Mouse (Mus musculus) brain, embryonic 14.5 days (tissue): ENCODE measurements at regions not wholly inside any gene's neighbourhood (a gene's known extent, or its start where the extent isn't known, plus 50 kb on each side); places are given as distances from the start of the nearest gene placed in this dataset.

Experiments used
- DNase-seq: peaks from one replicate; pipeline ENCODE4 v3.0.0-alpha.2; 2011; ENCODE audit warnings: low read depth
- CTCF ChIP-seq: fragments of 200-500 bp; IDR thresholded peaks from 2 replicates; pipeline ENCODE4 v1.5.1; 2012; ENCODE audit warnings: inconsistent platforms, mild to moderate bottlenecking, moderate library complexity, borderline replicate concordance; ENCODE audit not compliant: insufficient read depth, insufficient read length; ENCODE audit errors: extremely low read depth
- POLR2A ChIP-seq: fragments of 200-500 bp; IDR thresholded peaks from 2 replicates; pipeline ENCODE4 v1.6.1; 2012; ENCODE audit warnings: mild to moderate bottlenecking, inconsistent platforms, borderline replicate concordance; ENCODE audit not compliant: poor library complexity, insufficient read depth, insufficient read length, severe bottlenecking; ENCODE audit errors: extremely low read depth

DNA sequence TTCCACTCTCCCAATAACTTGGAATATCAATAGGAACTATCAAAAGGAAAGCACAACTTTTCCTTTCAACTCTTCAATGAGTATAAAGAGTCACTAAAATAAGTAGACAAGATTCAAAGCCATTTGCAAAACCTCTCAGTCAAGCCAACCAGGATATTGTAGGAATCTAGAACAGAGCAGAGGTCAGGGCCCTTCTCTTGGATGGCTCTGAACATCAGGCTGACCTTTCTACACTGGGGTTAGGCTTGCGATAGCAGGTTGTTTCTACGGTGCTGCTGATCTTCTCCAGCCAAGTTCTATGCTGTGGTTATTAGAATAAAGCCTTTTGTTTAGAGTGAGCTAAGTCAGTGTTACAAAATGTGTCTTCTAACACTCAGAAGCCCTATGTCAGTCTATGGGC, 658.6 kb downstream of the Ofcc1 start:
- DNase-seq: no peak
- TF ChIP-seq CTCF (no peak), POLR2A (no peak)

DNA sequence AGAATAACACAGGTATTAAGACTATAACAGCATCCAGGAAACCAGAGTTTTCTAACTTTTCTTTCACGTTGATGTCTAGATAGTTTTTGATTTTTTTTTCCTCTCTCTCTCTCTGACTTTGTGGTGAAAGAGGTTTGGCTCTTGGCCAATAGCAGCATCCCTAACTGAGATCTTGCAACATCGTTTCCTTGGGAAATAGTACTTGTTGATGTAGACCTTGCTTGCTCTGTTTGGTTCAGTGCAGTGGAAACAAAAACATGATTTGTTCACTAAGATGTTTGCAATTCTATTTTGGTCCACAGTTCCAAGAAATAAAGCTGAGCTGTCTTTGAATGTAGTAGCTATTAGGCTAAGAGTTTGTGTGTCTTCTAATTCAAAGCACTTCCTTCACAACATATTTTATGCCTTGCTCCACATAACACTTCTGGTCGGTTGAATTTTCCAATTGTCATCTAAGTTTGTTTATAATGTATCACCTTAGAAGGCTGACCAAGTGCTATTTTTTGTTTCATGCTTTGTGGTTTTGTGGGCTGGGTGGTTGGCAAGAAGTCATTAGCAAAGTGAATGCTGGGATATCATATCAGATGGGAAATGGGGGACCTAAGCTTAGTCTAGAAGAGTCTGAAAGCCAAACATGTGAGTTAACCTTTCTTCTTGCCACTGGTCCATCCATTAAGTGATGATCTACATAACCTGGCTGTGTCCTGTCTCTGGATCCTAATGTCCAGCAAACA, 669.8 kb downstream of the Ofcc1 start:
- peak; percentile 4 for DNase-seq
- TF ChIP-seq CTCF: no peak
- TF ChIP-seq POLR2A: no peak

DNA sequence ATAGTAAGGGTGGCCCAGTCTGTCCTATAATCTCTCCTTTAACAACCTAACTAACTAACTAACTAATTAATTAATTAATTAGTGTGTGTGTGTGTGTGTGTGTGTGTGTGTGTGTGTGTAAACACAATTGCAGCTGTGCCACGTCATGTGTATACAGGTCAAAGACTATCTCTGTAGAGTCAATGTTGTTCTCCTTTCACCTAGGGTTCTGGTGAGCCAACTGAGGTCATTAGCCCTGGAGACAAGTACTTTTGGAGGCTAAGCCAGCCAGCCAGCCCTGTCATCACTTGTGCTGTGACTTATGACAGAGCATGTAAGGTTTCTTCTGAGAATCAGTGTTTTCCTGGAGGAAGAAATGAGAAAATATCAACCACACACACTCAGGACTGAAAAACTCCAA, 696.7 kb downstream of the Ofcc1 start:
- DNase-seq: no peak
- TF ChIP-seq POLR2A (no peak), CTCF (no peak)

DNA sequence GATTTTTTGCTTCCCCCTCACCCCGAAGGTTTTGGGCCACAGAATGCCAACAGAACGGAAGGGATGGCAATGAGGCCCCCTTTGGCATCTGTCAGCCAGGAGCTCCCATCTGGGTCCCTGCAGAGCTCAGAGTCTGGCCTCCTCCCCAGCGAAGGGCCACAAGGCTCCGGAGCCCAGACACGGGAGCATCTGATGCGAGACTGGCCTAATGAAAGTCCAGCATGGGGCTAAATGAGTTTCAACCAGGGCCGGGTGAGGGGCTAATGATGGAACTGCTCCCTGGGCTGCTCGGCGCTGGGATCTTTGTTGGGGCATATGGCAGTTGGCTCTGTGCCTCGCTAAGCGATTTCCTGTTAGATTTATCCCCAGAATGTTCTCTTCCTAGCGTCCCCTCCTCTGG, 688.8 kb upstream of the Slc35b3 start:
- DNase-seq: peak; percentile 76
- TF ChIP-seq CTCF: no peak
- TF ChIP-seq POLR2A: no peak

DNA sequence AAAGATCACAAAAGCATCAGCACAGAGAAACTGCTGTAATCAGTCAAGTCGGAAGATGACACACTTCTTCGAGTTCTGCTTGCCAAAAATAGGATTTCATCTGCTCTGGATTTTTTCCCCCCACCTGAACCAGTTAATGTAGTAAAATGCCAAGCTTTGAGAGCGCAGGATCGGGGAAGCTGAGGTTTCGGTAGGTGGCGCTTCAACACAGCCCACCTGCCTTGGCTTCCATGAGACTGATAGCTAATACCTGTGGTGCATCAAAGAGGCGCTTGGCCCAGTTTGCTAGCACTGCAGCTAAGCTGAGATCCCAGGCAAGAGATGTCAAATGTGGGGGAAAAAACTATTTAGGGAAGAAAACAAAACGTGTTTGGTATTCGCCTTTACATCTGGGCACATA, 686.7 kb upstream of the Slc35b3 start:
- TF ChIP-seq CTCF (peak; percentile 75), POLR2A (no peak)
- peak; percentile 80 for DNase-seq

DNA sequence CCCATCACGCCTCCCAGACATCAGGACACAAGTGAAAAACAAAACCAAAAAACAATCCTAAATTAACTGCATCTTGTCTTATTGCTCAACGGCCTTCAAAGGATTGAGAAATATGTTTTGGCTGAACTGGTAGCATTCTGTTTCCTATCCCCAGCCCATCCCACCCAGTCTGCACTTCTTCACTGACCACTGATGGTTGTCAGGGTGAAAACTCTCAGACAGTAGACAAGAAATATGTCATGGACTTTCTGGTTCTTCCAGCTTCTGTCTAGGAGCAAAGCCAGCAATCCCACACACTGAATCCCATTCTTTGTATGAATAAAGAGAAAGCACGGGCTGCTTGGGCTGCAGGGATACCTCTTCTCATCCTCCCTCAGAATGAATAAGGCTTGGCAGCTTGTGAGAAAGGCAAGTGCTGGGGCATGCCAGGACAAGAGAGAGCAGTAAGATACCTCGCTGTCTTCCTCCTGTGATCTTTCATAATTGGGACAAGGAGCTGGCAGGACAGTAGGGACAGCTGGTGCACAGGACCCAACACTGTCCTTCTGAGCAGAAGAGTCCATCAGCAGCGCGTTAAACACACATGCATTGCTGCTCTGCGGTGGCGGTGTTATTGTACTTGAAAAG, 670.9 kb upstream of the Slc35b3 start:
- TF ChIP-seq POLR2A: no peak
- no peak for TF ChIP-seq CTCF
- DNase-seq: peak; percentile 24
